Mouse (Mus musculus) c-Kit-negative CD71-positive TER-119-positive erythroid progenitor cells, embryonic 14.5 days (primary cell): ENCODE measurements around the gene Fam131b.
A peak's percentile ranks its signal among the peaks of the same experiment; 100 is the strongest.

Source experiments
- DNase-seq: peaks from one replicate; pipeline ENCODE4 v3.0.0-alpha.2; 2013; ENCODE audit warnings: low read depth, low spot score

Fam131b gene

GRCm38 (mm10) chr6:42328757-42329156 is 4.3 kb upstream of the Fam131b start:
- DNase-seq, result no peak

GRCm38 (mm10) chr6:42326509-42326908 is 2.1 kb upstream of the Fam131b start:
- no peak for DNase-seq

- DNase-seq, result peak; percentile 5
These were observed 796 bp upstream of the Fam131b start for GRCm38 (mm10) chr6:42325268-42325609.

- no peak for DNase-seq
These were observed 369 bp downstream of the Fam131b start for GRCm38 (mm10) chr6:42324067-42324481.

- DNase-seq, result no peak
These were observed 924 bp downstream of the Fam131b start for GRCm38 (mm10) chr6:42323371-42324066.

GRCm38 (mm10) chr6:42318293-42318692 is 6.2 kb downstream of the Fam131b start:
- DNase-seq, result no peak

GRCm38 (mm10) chr6:42310427-42311053 is 13.9 kb downstream of the Fam131b start:
- no peak for DNase-seq

GRCm38 (mm10) chr6:42309816-42310378 is 14.5 kb downstream of the Fam131b start:
- DNase-seq, result no peak

- DNase-seq, result no peak
These were observed 25.1 kb downstream of the Fam131b start for GRCm38 (mm10) chr6:42299362-42299761.

- no peak for DNase-seq
These were observed 28.8 kb downstream of the Fam131b start for GRCm38 (mm10) chr6:42295549-42296094.

- DNase-seq, result no peak
These were observed 31.1 kb downstream of the Fam131b start for GRCm38 (mm10) chr6:42293327-42293726.

GRCm38 (mm10) chr6:42287562-42287961 is 36.9 kb downstream of the Fam131b start:
- no peak for DNase-seq

GRCm38 (mm10) chr6:42286448-42286847 is 38.0 kb downstream of the Fam131b start, which contains the start of gene Clcn1:
Clcn1 (plus strand) TSS chr6:42286685.
- DNase-seq, result no peak

- no peak for DNase-seq
These were observed 41.4 kb downstream of the Fam131b start for GRCm38 (mm10) chr6:42282865-42283528.

GRCm38 (mm10) chr6:42276151-42276550 is 48.3 kb downstream of the Fam131b start:
- DNase-seq, result no peak

- DNase-seq, result no peak
These were observed 53.6 kb downstream of the Fam131b start for GRCm38 (mm10) chr6:42270817-42271216.

GRCm38 (mm10) chr6:42265391-42266330 is 58.8 kb downstream of the Fam131b start:
- peak; percentile 48 for DNase-seq
